Mouse (Mus musculus): Measurements from ENCODE around the gene Pex14.

GRCm38 (mm10) chr4:149138515-149138914 lies 38.8 kb upstream of the Pex14 start:
- TF ChIP-seq CTCF (conservative IDR thresholded peaks at IDR 0.05; ENCODE audit: low read length) (no peak), POU5F1 (IDR thresholded peaks at IDR 0.05; ENCODE audit: borderline replicate concordance, low read length) (no peak), NANOG (IDR thresholded peaks at IDR 0.05; ENCODE audit: borderline replicate concordance, low read length) (no peak)
